Mouse (Mus musculus) E14TG2a.4 (cell line): Measurements from ENCODE around the gene Grin2d.

ENCODE experiments used
- CTCF ChIP-seq: conservative IDR thresholded peaks from 2 replicates; pipeline ENCODE4 v1.5.1; 2014; ENCODE audit warnings: low read length
- NANOG ChIP-seq: IDR thresholded peaks from 2 replicates; pipeline ENCODE4 v1.6.1; 2014; ENCODE audit warnings: borderline replicate concordance, low read length, mixed read lengths

DNA sequence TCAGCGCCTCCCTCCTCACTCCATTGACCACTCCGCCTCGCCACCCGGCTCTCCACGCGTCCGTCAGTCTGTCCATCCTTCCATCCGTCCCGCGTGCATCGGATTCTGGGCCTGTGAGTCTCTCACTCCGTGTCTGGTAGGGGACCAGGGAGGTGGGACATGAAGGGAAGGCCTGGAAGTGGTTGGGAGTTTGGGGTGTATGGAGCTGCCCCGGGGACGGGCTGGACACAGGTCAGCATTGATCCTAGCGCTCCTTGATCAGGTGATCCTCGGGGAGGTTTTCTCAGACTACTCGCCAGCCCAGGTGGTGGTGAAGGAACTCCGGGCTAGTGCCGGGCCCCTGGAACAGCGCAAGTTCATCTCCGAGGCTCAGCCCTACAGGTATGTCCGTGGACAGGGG is 90.5 kb downstream of the Grin2d start:
- TF ChIP-seq CTCF (no peak), NANOG (no peak)
